Mouse (Mus musculus): ENCODE measurements around the gene Hist2h3b. TPM values are rescaled to one million over a fixed set of nuclear protein-coding genes. Genes with fewer than 3 reads are reported as not detected.
"Not testable (repeated sequence)": the region's sequence is repeated elsewhere in the genome, so short reads cannot be mapped to it uniquely, and the experiment has no call there.

Gene Hist2h3b
- polyA plus RNA-seq, 1 experiment from 2014 or later, result 28.3 TPM

DNA sequence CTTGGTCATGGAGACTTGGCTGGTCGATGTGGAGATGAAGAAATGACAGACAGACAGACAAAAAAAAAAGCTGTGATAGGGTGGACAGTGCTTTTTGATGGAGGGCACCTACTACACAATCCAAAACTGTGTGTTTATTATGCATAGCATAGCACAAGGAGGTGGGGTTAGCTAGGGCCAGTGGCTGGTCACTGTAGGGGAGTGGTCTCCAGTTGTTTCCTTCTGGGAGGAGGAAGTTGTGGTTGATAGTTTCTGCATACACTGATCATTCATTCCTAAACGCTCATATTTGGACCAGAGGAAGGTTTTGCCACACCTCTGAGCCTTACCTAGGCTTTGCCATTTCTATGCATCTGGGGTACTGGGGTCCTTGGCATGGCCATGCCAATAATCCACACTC, 38.0 kb upstream of the Hist2h3b start:
- Histone ChIP-seq H3K4me2 (no peak overlapping the region), H3K27ac (replicated peaks) (no peak overlapping the region), H3K9me3 (no peaks in the 10 kb centered on the region), H3K4me1 (peaks cover 21% of the 10 kb centered on the region), H3K4me3 (no peak overlapping the region), H3K9ac (no peak overlapping the region), H3K36me3 (no peaks in the 10 kb centered on the region), H3K27me3 (replicated peaks) (no peaks in the 10 kb centered on the region)
- 65% methylated on average over 2 of the region's 2 CpGs for WGBS
- ATAC-seq (ENCODE audit: extremely low read depth, insufficient number of reproducible peaks, low FRiP score, low TSS enrichment), result no peak

DNA sequence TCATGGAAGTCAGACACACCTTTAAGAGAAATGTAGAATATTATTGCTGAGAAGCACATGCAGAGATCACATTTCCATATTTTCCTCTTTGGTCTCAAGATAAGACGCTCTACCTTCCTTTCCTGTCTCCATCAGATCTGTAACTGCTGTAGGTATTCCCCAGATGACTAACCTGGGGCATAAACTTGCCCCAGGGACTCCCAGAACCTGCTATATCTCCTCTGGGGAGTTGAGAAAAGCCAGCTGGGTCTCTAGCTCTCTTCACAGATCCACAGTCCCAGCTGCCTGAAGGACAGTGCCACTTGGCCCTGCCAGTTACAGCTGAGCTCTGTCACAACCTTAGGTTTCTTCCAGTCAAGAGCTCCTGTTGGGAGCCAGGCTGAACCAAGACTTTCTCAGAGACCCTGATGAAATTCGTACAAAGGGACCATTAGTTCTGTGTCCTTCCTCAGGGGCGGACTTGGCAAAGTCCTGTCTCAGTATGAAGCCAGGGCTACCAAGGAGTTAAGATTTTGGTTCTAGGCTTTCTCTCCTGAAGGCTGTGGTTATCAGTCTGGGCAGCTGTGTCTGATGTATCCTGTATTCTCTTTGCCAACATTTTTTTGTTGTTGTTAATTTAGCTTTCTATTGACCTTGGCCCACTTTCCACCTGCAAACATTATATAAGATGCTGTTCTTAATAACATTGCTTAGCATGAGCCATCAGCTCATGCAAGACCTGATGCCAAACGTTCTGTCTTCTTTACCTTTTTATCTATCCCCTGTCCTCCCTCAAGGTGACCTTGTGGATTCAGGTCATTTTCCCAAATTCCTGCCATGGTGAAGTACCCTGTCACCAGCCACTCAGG, 37.3 kb upstream of the Hist2h3b start:
- Histone ChIP-seq H3K27me3 (replicated peaks) (no peaks in the 10 kb centered on the region), H3K27ac (replicated peaks) (no peak overlapping the region), H3K9me3 (no peaks in the 10 kb centered on the region), H3K9ac (no peak overlapping the region), H3K4me1 (peaks cover 14% of the 10 kb centered on the region), H3K4me2 (no peak overlapping the region), H3K36me3 (no peaks in the 10 kb centered on the region), H3K4me3 (no peak overlapping the region)
- WGBS, result 58% methylated on average over 4 of the region's 4 CpGs
- ATAC-seq (ENCODE audit: extremely low read depth, insufficient number of reproducible peaks, low FRiP score, low TSS enrichment), result no peak

DNA sequence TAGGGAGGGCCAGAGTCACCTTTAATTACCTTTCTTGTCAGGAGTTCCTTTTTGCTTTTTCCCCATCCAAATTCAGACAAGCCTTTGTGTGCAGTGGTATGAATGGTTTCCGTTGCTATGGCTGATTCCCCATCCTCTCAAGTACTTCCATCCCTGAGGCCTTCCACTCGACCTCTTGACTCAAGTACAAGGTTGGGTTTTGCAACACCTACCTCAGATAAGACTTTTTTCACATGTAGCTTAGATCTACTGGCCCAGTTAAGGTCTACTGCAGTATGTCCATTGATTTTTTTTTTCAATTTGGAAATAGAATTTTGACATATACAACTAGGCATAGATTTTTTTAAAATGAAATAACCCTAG, 36.7 kb upstream of the Hist2h3b start:
- WGBS, result 37% methylated on average over 2 of the region's 2 CpGs
- no peak for ATAC-seq (ENCODE audit: extremely low read depth, insufficient number of reproducible peaks, low FRiP score, low TSS enrichment)

DNA sequence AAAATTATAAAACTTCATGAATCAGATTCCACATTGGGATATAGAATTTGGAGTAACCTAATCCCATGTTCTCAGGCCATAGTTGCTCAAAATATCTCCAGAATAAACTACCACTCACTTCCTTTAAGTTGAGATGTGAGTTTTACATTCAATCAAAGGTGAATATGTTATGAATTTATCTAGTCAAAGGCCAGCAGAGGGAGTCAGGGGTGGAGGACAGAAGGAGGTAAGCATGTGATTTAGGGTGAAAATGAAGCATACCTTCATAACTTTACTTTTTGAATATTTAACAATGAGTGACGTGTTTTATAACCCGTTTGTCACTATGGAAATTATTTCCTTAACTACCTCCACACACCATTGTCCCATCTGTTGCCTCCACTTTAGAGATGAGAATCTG, 33.5 kb upstream of the Hist2h3b start:
- H3K36me3 ChIP-seq, result no peaks in the 10 kb centered on the region
- H3K4me3 ChIP-seq, result no peak overlapping the region
- H3K27me3 ChIP-seq (replicated peaks), result no peaks in the 10 kb centered on the region
- H3K27ac ChIP-seq (replicated peaks), result no peak overlapping the region
- WGBS, result 92% methylated on average over 2 of the region's 2 CpGs
- no peaks in the 10 kb centered on the region for H3K9me3 ChIP-seq
- peaks cover 19% of the 10 kb centered on the region for H3K4me1 ChIP-seq
- no peak overlapping the region for H3K4me2 ChIP-seq
- no peak overlapping the region for H3K9ac ChIP-seq
- ATAC-seq (ENCODE audit: extremely low read depth, insufficient number of reproducible peaks, low FRiP score, low TSS enrichment), result no peak

More for the DNA sequence above, 36.7 kb upstream of the Hist2h3b start:
- Histone ChIP-seq H3K27me3 (replicated peaks) (no peaks in the 10 kb centered on the region), H3K27ac (replicated peaks) (no peak overlapping the region), H3K4me2 (no peak overlapping the region), H3K9ac (no peak overlapping the region), H3K4me3 (no peak overlapping the region), H3K9me3 (no peaks in the 10 kb centered on the region), H3K4me1 (peaks cover 12% of the 10 kb centered on the region), H3K36me3 (no peaks in the 10 kb centered on the region)

DNA sequence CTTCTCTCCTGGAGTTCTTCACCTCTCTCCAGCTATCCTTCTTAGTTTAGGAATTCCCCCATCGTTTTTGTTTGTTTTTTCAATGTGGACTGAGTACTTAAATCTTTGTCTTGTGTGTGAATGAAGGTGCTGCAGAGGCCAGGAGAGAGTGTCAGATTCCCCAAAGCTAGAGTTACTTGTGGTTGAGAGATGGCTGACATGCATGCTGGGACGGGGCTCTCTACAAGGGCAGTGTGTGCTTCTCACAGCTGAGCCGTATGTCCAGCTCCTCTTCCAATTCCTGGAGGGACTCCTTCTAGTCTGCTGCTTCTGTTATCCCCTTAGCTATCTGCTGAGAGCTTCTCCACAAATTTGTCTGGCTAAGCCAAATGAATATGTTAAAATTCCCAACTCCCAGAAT, 32.6 kb upstream of the Hist2h3b start:
- Histone ChIP-seq H3K9ac (no peak overlapping the region), H3K4me1 (peaks cover 23% of the 10 kb centered on the region), H3K9me3 (no peaks in the 10 kb centered on the region), H3K36me3 (no peaks in the 10 kb centered on the region), H3K4me3 (no peak overlapping the region), H3K27ac (replicated peaks) (no peak overlapping the region), H3K27me3 (replicated peaks) (no peaks in the 10 kb centered on the region), H3K4me2 (no peak overlapping the region)
- WGBS, result 44% methylated on average over 3 of the region's 3 CpGs
- ATAC-seq (ENCODE audit: extremely low read depth, insufficient number of reproducible peaks, low FRiP score, low TSS enrichment), result no peak

DNA sequence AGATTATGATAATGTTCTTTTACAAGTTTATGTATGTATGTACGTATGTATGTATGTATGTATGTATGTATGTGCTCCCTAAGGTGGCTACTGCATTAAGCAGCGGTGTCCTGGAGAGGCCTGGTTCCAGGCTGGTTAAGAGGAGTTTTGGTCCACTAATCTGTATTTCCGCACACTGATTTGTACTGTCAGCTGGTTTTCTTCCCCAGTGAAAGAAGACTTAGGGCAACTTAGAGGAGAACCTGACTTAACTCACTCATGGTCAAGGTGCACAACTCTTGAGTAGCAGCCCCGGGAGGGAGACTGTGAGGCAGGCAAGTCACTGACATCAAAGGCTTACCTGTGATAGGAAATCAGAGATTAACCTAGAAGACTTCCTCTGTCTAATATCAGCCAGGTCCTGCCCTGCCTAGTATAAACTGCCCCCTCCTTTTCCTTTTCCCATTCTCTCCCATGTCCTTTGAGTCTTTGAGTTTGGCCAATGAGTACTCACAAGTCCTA, 31.6 kb upstream of the Hist2h3b start:
- H3K9ac ChIP-seq, result peak overlapping the region; percentile 89
- no peak for ATAC-seq (ENCODE audit: extremely low read depth, insufficient number of reproducible peaks, low FRiP score, low TSS enrichment)
- no peaks in the 10 kb centered on the region for H3K9me3 ChIP-seq
- 77% methylated on average over 4 of the region's 4 CpGs for WGBS
- no peaks in the 10 kb centered on the region for H3K36me3 ChIP-seq
- no peaks in the 10 kb centered on the region for H3K27me3 ChIP-seq (replicated peaks)
- peaks cover 25% of the 10 kb centered on the region for H3K4me1 ChIP-seq
- peak overlapping the region; percentile 78 for H3K4me2 ChIP-seq
- peak overlapping the region; percentile 61 for H3K4me3 ChIP-seq
- peak overlapping the region; percentile 80 for H3K27ac ChIP-seq (replicated peaks)

DNA sequence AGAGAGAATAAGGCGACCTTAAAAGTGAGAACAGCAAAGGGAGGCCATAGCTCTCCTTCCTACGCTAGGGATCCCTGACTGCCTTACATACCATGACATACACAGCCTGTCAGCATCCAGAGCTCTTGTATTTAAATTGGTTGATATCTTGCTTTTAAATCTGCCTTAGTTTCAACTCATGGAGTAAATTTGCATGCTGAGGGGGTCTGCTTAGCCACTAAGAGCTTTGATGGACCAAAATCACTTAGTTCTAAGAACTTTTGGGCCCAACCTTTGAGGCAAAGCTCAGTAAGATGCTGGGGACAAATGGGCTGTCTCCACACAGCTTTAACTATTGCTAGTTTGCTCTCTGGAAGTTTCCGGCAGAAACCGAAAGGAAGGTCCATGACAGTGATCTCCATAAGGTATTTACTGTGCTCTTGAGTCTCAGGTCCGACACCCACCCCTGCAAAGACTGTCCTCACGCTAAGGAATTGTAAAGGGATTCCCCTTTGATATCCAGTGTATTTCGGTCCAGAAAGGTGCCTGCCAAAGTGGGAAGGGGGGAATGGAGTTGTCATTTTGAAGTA, 31.0 kb upstream of the Hist2h3b start:
- Histone ChIP-seq H3K36me3 (no peaks in the 10 kb centered on the region), H3K27ac (replicated peaks) (peak overlapping the region; percentile 80), H3K4me2 (peak overlapping the region; percentile 78), H3K27me3 (replicated peaks) (no peaks in the 10 kb centered on the region), H3K4me1 (peaks cover 25% of the 10 kb centered on the region), H3K4me3 (peak overlapping the region; percentile 61), H3K9ac (peak overlapping the region; percentile 89), H3K9me3 (no peaks in the 10 kb centered on the region)
- ATAC-seq (ENCODE audit: extremely low read depth, insufficient number of reproducible peaks, low FRiP score, low TSS enrichment), result no peak
- 27% methylated on average over 7 of the region's 7 CpGs for WGBS

DNA sequence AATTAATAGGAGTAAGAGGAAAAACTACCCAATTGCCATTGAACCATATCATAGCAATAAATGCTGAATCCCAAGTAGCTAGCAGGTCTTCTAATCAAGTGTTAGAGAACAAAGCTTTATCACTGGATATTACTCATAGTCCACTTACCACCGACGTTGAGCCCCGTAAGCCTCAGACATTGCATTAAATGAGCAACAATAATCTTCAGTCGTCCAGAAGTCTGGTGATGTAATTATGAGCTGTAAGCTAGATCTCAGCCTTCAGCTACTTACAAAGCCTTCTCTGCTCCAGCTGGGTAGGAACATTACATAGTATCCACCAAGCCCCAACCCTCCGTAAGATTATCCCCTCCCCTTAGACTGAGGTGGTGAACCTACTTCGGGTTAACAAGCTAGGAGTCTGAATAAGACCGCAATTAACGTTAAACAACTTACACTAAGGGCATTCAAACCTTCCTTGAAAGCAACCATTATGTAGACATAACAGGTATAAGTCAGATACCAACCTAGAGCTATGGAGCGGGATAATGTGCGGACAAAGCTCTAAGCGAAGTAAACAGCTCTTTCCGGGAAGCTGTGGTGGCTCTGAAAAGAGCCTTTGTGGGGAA, 30.4 kb upstream of the Hist2h3b start:
- H3K36me3 ChIP-seq, result no peaks in the 10 kb centered on the region
- H3K4me2 ChIP-seq, result peak overlapping the region; percentile 78
- no peaks in the 10 kb centered on the region for H3K9me3 ChIP-seq
- peaks cover 25% of the 10 kb centered on the region for H3K4me1 ChIP-seq
- H3K27ac ChIP-seq (replicated peaks), result peak overlapping the region; percentile 80
- H3K9ac ChIP-seq, result peak overlapping the region; percentile 89
- ATAC-seq (ENCODE audit: extremely low read depth, insufficient number of reproducible peaks, low FRiP score, low TSS enrichment), result no peak
- peak overlapping the region; percentile 61 for H3K4me3 ChIP-seq
- no peaks in the 10 kb centered on the region for H3K27me3 ChIP-seq (replicated peaks)
- under 1% methylated on average over 12 of the region's 12 CpGs for WGBS

DNA sequence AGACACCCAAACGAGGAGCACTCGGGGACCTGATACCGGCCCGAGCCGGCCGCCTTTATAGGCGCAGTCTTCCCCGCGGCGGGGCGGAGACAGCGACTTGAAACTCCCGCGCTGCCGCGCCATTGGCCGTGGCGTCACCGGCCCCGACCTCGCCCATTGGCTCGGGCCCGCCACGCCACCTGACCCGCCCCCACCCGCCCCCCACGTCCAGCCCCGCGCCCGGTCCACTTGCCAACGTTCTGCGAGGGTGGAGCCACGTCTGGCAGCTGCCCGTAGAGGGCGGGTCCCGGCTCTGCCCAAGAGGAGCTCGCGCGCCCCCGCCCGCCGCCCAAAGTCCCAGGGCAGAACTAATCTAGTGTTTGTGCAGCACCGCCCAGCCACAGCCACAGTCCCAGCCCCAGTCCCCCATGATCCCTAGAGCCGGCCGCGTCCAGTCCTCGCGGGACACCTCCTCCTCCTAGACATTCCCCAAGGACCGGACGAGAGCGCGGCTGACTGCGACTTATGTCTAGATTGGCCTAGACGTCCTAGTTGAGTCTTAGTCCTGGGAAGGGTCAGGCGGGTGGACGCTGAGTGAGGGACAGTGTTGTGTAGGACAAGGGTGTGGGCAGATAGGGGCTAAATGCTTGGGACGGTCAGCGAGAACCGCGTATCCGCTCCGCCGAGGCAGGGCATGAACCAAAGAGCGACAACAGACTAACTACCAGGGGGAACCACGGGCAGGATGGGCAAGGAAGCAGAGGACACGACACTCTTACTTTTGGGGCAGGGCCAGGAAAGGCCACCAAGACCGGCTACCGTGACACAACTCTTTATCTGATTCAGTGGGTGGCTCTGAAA, 29.3 kb upstream of the Hist2h3b start, which contains the start of gene Hist2h3c2:
Gene Hist2h3c2 (minus strand): TSS at position 174 of the 840 bp plus-strand sequence.
- H3K9me3 ChIP-seq; H3K27me3 ChIP-seq (replicated peaks); H3K36me3 ChIP-seq: not testable (repeated sequence)
- H3K27ac ChIP-seq (replicated peaks), result peak within 1 kb of the TSS; percentile 84
- 0% methylated on average over 12 of the region's 68 CpGs for WGBS
- H3K4me3 ChIP-seq, result peak within 1 kb of the TSS; percentile 61
- peaks cover 37% of the 10 kb centered on the region for H3K4me1 ChIP-seq
- peak within 1 kb of the TSS; percentile 78 for H3K4me2 ChIP-seq
- peak within 1 kb of the TSS; percentile 89 for H3K9ac ChIP-seq
- ATAC-seq (ENCODE audit: extremely low read depth, insufficient number of reproducible peaks, low FRiP score, low TSS enrichment), result peak; percentile 84

DNA sequence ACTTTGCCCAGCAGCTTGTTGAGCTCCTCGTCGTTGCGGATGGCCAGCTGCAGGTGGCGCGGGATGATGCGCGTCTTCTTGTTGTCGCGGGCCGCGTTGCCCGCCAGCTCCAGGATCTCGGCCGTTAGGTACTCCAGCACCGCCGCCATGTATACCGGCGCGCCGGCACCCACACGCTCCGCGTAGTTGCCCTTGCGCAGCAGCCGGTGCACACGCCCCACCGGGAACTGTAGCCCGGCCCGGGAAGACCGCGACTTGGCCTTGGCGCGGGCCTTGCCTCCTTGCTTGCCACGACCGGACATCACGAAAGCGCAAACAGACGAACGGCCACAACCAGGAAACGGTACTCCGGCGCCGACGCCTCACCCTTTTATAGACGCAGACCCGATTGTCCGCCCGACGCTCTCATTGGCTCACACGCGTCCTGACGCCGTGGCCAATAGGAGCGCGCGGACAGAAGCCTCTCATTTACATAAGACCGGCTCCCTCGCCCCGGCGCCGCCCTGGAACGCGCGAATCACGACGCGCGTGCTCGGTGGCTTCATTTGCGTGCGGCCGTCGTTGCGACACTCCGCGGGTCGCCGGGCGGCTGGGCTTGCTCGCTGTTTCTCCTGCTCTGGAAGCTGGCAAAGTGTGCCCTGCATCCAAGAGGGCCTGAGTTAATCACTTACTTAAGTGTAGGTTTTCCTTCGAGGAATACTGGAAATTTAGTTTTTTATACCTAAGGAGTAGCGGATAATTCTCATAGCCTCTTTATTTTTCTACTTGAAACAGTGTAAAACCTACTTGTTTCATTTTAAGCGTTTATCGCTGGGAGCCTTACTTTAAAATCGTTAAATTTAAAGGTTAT, 28.3 kb upstream of the Hist2h3b start, which contains the start of gene Hist2h2aa2:
Gene Hist2h2aa2 (minus strand): TSS at position 328 of the 850 bp plus-strand sequence.
- not testable (repeated sequence) for H3K36me3 ChIP-seq; H3K9me3 ChIP-seq; H3K27me3 ChIP-seq (replicated peaks)
- ATAC-seq (ENCODE audit: extremely low read depth, insufficient number of reproducible peaks, low FRiP score, low TSS enrichment), result peak; percentile 78
- Histone ChIP-seq H3K27ac (replicated peaks) (peak within 1 kb of the TSS; percentile 84), H3K4me3 (peak within 1 kb of the TSS; percentile 46), H3K4me2 (peak within 1 kb of the TSS; percentile 61), H3K9ac (peak within 1 kb of the TSS; percentile 79), H3K4me1 (peaks cover 42% of the 10 kb centered on the region)
- 7% methylated on average over 20 of the region's 85 CpGs for WGBS

Data from heart, embryonic 13.5 days (tissue).